Mouse (Mus musculus): ENCODE measurements around the gene Llgl2.

Gene Llgl2

DNA sequence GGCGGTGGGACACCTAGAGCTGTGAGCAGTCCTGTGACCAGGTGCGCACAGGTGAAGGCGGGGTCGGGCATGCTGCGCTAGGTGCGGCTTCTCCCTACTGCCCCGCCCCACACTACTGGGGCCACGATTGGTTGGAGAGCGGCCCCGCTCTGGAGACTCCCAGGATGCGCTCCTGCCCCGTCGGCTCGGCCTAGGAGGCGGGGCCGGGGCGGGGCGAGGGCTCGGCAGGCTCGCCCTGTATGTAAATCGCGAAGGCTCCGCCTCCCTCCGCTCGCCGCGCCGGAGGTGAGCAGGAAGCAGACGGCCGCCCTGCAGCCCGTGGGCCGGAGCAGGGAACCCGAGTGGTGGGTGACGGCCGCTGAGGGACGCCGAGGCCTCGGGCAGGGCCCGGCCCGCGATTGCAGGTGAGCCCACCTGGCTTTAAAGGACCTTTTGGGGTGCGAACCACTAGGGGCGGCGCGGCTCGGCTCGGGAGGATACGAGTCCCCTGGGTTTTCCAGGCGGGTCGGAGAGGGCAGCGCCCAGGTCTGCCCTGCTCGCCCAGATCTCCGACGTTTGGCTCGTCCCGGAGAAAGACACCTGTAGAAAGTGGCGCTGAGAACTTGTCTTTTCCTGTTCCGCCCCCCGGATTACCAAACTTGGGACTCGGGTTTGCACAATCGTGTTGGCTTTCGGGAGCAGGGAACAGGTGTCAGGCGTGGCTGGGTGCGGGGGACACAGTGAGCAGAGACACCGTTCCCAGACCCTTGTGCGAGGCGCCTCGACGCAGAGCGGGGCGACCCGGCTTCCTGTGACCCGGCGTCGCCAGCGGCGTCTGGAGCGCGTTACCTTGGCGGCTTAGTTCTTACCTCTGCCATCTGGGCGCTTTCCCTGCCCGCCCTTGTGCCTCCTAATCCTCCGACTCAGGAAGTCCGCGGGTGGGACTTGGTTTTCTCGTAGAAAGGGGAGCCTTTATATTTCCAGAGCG lies at the start of gene Llgl2:
Gene Llgl2, plus strand, starts transcription at position 276 of the 967 bp plus-strand sequence.
- DNase-seq: peak; percentile 79

DNA sequence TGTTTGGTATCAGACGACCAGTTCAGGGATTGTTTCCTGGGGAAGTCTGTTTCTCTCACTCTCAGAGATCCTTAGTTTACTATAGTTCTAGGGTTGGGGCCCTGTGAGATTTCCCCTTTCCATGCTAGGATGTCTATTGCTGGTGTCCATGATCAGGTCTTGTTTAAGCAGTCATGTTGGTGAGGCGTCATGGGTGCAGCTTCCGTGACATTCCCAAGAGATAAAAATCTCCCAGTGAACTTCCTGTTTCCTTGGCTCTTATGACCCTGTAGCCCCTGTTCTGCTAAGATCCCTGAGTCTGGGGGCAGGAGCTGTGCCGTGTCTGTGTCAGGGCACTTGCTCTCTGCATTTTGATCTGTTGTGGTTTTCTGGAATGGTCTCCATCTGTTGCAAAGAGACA lies 49.2 kb upstream of the Llgl2 start:
- DNase-seq: no peak

- peak; percentile 64 for DNase-seq
These were observed 47.8 kb upstream of the Llgl2 start for GRCm38 (mm10) chr11:115775821-115776665.

GRCm38 (mm10) chr11:115776954-115777353 lies 46.9 kb upstream of the Llgl2 start:
- no peak for DNase-seq

- DNase-seq: no peak
These were observed 46.1 kb upstream of the Llgl2 start for GRCm38 (mm10) chr11:115777487-115778335.

- DNase-seq: no peak
These were observed 44.7 kb upstream of the Llgl2 start for GRCm38 (mm10) chr11:115779038-115779571.

- no peak for DNase-seq
These were observed 43.4 kb upstream of the Llgl2 start for GRCm38 (mm10) chr11:115780141-115781070.

DNA sequence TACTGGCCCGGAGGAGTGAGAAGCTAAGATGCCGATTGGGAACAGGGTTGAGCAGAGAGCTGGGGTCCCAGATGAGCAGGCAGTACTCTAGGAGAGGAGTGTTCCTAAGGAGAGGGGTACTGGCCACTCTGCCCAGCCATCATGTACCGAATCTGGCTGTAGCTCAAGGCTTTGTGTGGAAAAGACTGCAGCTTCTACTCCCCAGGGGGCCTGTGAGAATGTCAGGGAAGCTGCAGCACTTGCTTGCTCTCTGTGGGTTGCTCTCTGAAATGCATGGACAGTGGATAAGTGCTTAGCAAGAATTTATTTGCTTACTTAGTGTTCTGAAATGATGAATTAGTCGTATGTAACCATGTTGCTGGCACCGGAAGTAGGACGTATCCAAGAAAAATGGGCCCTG lies 37.4 kb upstream of the Llgl2 start:
- DNase-seq: no peak

DNA sequence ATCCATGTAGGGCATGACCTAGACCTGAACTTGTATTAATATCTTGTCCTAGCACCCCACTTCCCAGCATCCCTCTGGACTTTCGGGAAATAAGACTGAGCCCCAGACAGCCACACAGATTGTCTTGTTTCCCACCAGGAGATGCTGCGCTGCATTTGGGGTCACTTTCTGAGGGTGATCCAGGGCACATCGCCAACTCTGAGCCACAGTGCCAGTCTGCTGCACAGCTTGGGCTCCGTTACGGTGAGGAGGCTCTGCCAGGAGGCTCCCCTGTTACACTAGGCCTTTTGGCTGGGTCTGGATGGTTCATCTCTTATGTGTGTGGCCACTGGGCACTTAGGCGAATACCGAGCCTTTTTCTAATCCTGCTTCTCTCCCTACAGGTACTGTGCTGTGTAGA lies 34.1 kb upstream of the Llgl2 start:
- peak; percentile 76 for DNase-seq

- DNase-seq: peak; percentile 84
These were observed 31.9 kb upstream of the Llgl2 start for GRCm38 (mm10) chr11:115791919-115792318.

DNA sequence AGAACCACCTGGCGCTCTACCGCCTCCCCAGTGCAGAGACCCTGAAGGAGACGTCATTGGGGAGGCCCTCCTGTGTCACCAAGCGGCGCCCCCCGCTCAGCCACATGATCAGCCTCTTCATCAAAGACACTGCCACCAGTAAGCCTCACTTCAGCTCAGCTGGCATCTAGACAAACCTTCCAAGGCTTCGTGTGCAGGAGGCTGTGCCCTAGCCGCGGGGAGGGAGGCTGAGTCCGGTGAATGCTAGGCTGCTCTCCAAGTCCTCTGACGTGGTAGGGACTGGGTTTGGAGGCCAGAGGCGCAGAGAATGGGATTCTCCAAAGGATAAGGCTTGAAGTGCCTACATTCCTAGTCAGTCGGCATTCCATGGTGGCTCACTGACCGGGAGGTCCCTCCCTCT lies 31.5 kb upstream of the Llgl2 start:
- DNase-seq: peak; percentile 66

DNA sequence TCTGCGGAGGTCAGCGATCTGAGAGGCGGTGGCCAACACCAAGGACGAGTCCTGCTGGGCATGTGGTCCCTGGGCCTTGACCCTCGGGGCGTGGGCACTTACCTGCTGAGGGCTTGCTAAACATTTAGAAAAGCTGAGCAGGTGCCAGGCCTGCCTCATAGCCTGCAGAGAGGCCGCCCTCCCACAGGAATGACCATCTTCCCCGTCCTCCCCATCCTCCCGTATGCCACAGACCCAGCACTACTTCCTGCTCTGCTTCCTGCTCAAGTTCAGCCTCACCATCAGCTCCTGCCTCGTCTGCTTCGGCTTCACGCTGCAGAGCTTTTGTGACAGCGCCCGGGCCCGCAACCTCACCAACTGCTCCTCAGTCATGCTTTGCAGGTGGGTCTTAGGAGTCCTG lies 27.0 kb upstream of the Llgl2 start:
- no peak for DNase-seq

DNA sequence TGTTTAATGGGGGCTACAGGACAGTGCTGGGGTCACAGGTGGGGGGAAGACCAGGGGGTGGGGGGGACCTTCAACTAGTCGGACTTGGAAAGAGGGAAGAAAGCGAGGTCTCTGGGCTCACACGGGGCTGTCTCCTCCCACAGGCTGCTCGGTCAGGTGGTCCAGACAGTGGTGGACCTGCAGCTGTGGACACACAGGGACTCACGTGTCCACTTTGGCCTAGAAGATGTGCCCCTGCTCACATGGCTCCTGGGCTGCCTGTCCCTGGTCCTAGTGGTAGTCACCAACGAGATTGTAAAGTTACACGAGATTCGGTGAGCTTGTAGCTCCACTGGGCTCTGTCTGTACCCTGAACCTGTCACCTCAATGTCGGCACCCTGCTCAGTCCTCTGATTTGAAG lies 26.2 kb upstream of the Llgl2 start:
- no peak for DNase-seq

DNA sequence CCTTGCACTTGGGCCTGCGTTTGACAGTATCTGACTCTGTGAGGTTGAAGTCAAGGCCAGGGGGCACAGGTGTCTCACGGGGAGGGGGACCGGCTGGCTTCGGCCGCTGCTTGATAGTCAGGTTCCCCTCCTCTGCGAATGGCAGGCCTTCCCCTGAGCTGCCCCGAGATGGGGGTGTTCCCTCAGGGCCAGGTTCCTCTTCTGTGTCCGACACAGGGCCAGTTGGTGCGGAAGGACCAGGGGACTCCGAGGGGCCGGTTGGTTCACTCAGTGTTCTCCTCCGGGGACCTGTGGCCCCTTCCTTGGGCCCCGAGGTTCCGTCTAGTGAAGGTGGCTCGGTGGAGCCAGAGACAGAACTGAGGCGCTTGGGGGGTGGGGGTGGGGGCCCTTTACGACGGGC lies 22.9 kb upstream of the Llgl2 start:
- no peak for DNase-seq

- DNase-seq: no peak
These were observed 20.7 kb upstream of the Llgl2 start for GRCm38 (mm10) chr11:115803072-115803709.

- DNase-seq: no peak
These were observed 18.8 kb upstream of the Llgl2 start for GRCm38 (mm10) chr11:115805005-115805404.

DNA sequence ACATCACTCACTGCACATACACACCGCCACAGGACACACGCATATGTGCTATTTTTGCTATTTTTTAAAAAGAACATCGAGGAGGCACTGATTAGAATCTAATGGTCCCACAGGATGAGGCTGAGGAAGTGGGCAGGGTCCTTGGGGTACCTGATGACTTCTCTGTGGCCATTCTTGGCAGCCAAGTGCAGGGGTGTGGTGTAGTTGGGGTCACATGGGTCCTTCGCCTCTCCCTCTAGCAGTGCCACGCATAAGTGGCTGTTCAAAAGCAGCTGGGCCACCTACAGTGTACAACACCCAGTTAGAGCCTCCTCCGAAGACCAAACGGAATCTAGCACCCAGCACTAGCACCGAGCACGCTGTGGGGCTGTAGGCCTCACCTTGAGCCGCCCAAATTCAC lies 17.7 kb upstream of the Llgl2 start:
- no peak for DNase-seq

DNA sequence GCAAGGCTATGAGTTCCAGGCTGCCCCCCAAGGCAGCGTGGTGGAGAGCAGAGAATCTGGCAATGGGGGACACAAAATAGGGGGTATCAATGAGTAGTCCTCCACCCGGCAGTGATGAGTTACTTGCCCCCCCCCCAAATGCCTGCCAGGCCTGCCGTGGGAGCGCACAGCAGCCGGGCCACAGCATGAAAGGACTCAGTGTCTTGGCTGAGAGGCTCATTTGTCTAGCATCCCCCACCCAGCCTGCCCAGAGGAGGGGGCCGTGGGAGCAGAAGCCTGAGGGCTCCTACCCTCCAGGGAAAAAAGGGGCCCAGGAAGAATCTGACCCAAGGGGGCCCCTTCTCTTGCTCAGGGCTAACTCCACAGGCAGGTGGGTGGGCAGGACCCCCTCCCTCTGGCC lies 16.5 kb upstream of the Llgl2 start:
- no peak for DNase-seq

- DNase-seq: no peak
These were observed 15.9 kb upstream of the Llgl2 start for GRCm38 (mm10) chr11:115807971-115808370.

DNA sequence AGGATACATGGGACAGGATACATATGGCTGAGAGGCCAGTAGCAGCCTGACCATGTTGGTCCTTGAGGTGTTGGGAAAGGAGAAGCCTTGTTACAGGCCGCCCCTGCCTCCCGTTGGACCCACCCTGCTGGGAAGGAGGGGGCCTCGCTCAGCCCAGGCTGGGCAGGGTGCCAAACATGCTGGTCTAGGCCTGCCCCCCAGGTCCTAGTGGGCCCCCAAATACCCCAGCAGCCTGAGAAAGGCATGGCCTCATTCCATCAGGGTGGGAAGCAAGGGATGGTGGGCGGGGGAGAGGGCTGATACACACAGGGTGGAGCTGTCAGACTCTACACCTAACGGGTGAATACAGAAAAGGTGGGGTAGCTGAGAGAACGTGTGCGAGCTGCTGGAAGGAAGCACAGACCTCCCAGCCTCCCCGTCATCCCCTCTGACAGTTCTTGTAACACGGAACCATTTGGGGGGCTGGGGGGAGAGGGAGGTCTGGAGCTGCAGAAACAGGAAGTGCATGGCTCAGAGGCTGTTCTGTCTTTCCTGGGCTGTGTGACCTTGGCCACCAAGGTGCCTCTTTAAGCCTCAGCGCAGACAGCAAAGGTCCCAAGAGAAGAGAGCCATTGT lies 15.0 kb upstream of the Llgl2 start:
- no peak for DNase-seq

Measured in cerebellum, adult 9-10 months (tissue).